Mouse (Mus musculus): ENCODE results near the gene Etfa. TPM values are rescaled to one million over a fixed set of nuclear protein-coding genes. Genes with fewer than 3 reads are reported as not detected.

The Etfa gene
- polyA plus RNA-seq, 1 experiment from 2014 or later = 190 TPM

DNA sequence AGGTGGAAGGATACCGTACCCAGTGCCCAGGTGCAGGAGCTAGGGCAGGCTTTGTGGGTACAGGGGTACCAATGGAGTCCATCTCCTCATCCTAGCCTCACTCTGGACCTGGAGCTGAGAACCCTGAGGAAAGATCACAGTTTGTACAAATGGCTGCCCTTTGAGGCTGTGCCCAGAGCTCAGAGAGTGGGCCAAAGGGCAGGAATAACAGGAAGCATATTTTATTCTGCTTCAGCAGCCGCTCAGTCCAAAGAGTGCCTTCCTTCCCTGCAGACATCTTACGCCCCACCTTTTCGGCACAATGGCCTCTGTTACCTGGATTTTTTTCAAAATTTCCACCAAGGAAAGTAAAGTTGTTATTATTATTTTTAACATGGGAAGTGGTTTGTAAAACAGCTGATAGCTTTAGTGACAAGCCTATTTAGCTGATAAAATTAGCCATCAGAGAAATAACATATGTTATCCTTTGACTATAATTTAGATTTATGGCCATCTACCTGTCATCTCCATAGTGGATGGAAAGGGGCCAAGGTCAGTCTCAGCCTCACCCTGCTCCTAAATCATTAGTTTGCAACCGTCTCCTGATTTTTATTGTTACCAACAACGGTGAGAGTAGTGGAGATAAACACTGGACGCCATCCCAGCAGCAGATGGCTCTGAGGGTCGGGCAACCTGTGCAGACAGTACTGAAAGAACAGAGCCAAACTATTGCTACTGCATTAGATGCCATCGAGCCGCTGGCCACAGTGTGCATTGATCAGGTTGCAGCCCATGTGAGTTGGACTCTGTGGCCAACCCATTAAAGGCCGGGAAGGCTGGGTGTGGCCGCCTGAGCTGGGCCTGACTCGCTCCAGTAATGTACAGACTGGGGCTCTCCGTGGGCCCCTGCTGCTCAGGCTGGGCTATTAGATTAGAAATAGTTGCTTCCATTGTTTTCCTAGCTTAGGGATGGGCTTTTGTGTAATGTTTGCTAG, 88.3 kb downstream of the Etfa start:
- Histone ChIP-seq H3K27me3 (ENCODE audit: control insufficient read depth, insufficient read depth, low read length) (no peaks in the 10 kb centered on the region), H3K36me3 (ENCODE audit: control insufficient read depth, insufficient read depth, low read length) (no peaks in the 10 kb centered on the region), H3K9ac (ENCODE audit: low read depth, low read length) (no peak overlapping the region), H3K27ac (ENCODE audit: low read depth, low read length) (no peak overlapping the region), H3K9me3 (ENCODE audit: control insufficient read depth, low read length) (no peaks in the 10 kb centered on the region), H3K4me3 (ENCODE audit: low read length) (no peak overlapping the region), H3K4me2 (replicated peaks; ENCODE audit: low read depth, low read length) (no peak overlapping the region), H3K4me1 (ENCODE audit: control insufficient read depth, insufficient read depth, low read length) (no peaks in the 10 kb centered on the region)
- ATAC-seq (ENCODE audit: low FRiP score, low TSS enrichment) = 0 out of 2 replicates have a peak, but pooled peaks have one; percentile 36
- 62% methylated on average over 14 of the region's 14 CpGs for WGBS

DNA sequence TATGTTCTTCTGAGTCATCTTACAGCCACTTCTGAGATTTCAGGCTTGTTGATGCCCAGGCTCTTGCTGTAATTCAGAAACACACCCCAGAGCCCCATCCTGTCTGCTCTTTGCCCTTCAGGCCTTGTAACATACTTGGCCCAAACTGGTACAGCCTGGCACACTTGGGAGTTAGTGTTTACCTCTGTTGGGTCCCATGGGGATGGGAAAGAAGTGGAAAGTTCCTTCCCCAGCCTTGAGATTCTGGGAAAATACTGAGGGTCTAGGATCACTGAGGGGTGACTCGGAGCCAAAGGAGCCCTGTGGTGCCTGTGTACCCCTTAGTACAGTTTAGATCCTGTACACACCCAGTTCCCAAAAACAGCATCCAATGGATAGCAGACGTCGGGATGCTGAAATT, 90.3 kb downstream of the Etfa start:
- Histone ChIP-seq H3K4me3 (ENCODE audit: low read length) (no peak overlapping the region), H3K4me1 (ENCODE audit: control insufficient read depth, insufficient read depth, low read length) (no peaks in the 10 kb centered on the region), H3K4me2 (replicated peaks; ENCODE audit: low read depth, low read length) (no peak overlapping the region), H3K36me3 (ENCODE audit: control insufficient read depth, insufficient read depth, low read length) (no peaks in the 10 kb centered on the region), H3K9ac (ENCODE audit: low read depth, low read length) (no peak overlapping the region), H3K27me3 (ENCODE audit: control insufficient read depth, insufficient read depth, low read length) (no peaks in the 10 kb centered on the region), H3K9me3 (ENCODE audit: control insufficient read depth, low read length) (no peaks in the 10 kb centered on the region), H3K27ac (ENCODE audit: low read depth, low read length) (no peak overlapping the region)
- ATAC-seq (ENCODE audit: low FRiP score, low TSS enrichment) = no peak
- 89% methylated on average over 3 of the region's 3 CpGs for WGBS

DNA sequence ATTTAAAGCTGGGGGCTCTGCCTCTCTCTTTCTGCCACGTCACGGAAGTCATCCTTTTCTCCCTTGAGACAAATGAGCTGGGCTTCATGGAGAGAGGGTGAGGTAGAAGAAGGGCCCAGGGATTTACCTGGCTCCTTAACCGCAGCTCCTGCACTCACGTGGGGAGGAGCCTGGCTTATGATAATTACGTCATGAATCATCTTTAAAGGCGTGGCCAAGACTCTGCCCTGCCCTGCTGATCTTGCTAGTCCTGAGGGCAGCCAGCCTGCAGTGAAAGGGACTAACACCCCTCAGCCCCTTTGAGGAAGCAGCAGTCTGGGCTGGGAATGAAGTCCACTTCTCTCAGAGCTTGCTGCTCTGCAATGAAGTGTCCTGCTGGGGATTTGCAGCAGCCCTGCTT, 100.9 kb downstream of the Etfa start:
- Histone ChIP-seq H3K9ac (ENCODE audit: low read depth, low read length) (no peak overlapping the region), H3K27ac (ENCODE audit: low read depth, low read length) (no peak overlapping the region), H3K4me3 (ENCODE audit: low read length) (no peak overlapping the region), H3K9me3 (ENCODE audit: control insufficient read depth, low read length) (no peaks in the 10 kb centered on the region), H3K27me3 (ENCODE audit: control insufficient read depth, insufficient read depth, low read length) (no peaks in the 10 kb centered on the region), H3K4me1 (ENCODE audit: control insufficient read depth, insufficient read depth, low read length) (peaks cover 21% of the 10 kb centered on the region; the same call in 1 of the 2 replicates), H3K36me3 (ENCODE audit: control insufficient read depth, insufficient read depth, low read length) (no peaks in the 10 kb centered on the region), H3K4me2 (replicated peaks; ENCODE audit: low read depth, low read length) (no peak overlapping the region)
- no peak for ATAC-seq (ENCODE audit: low FRiP score, low TSS enrichment)
- 47% methylated on average over 6 of the region's 6 CpGs for whole genome bisulfite sequencing

DNA sequence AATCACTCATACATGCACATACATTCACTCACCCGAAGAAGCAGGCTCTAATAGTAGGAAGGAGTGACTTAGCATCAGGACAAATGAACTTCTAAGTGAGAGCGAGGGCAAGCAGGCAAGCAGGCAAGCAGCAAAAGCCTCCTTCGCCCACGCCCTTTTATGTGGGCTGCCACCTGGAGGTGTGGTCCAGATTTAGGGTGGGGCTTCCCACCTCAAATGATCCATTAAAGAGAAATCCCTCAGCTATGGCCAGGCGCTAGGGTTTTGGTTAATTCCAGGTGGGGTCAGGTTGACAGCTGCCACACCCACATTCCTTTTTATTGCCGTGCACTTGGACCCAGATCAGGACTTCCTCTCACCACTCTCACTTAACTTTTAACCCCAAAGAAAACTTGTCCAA, 101.6 kb downstream of the Etfa start:
- WGBS = 36% methylated on average over 6 of the region's 6 CpGs
- Histone ChIP-seq H3K27ac (ENCODE audit: low read depth, low read length) (no peak overlapping the region), H3K9me3 (ENCODE audit: control insufficient read depth, low read length) (no peaks in the 10 kb centered on the region), H3K27me3 (ENCODE audit: control insufficient read depth, insufficient read depth, low read length) (no peaks in the 10 kb centered on the region), H3K4me2 (replicated peaks; ENCODE audit: low read depth, low read length) (no peak overlapping the region), H3K4me1 (ENCODE audit: control insufficient read depth, insufficient read depth, low read length) (peaks cover 21% of the 10 kb centered on the region; the same call in 1 of the 2 replicates), H3K9ac (ENCODE audit: low read depth, low read length) (no peak overlapping the region), H3K36me3 (ENCODE audit: control insufficient read depth, insufficient read depth, low read length) (no peaks in the 10 kb centered on the region), H3K4me3 (ENCODE audit: low read length) (no peak overlapping the region)
- no peak for ATAC-seq (ENCODE audit: low FRiP score, low TSS enrichment)

DNA sequence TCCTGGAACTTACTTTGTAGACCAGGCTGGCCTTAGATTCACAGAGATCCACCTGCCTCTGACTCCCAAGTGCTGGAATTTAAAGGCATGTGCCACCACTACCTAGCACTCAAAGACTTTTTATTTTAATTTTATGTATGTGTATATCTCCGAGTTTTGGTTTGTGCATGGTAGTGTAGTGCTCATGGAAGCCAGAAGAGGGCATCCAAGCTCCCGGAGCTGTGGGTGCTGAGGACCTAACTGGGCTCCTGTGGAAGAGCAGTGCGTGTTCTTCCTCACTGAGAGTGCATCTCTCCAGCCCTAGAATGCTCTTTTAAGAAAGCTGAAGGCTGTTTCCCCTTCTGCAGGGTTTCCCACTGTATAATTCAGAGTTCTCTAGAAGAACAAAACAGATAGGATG, 102.2 kb downstream of the Etfa start:
- Histone ChIP-seq H3K4me2 (replicated peaks; ENCODE audit: low read depth, low read length) (no peak overlapping the region), H3K27ac (ENCODE audit: low read depth, low read length) (no peak overlapping the region), H3K36me3 (ENCODE audit: control insufficient read depth, insufficient read depth, low read length) (no peaks in the 10 kb centered on the region), H3K4me3 (ENCODE audit: low read length) (no peak overlapping the region), H3K4me1 (ENCODE audit: control insufficient read depth, insufficient read depth, low read length) (peaks cover 21% of the 10 kb centered on the region; the same call in 1 of the 2 replicates), H3K27me3 (ENCODE audit: control insufficient read depth, insufficient read depth, low read length) (no peaks in the 10 kb centered on the region), H3K9ac (ENCODE audit: low read depth, low read length) (no peak overlapping the region), H3K9me3 (ENCODE audit: control insufficient read depth, low read length) (no peaks in the 10 kb centered on the region)
- 63% methylated on average over 3 of the region's 3 CpGs for WGBS
- no peak for ATAC-seq (ENCODE audit: low FRiP score, low TSS enrichment)

DNA sequence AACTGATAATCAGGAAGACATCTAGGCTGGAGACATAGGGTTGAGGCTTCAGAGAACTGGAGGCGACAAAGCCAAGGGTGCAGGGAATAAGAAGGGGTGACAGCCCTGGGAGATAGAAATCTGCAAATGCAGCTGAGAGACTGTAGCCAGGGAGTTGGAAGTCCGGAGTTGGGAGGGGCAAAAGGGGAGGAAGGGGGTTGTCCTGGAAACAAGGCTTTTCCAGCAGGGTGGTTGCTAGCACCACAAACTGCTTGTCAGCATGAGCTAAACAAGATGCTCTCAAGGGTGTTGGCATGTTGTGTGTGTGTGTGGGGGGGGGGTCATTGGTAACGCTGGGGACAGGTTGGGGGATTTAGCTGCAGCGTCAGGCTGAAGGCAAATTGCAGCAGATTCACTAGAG, 103.2 kb downstream of the Etfa start:
- no peaks in the 10 kb centered on the region for H3K27me3 ChIP-seq (ENCODE audit: control insufficient read depth, insufficient read depth, low read length)
- H3K4me2 ChIP-seq (replicated peaks; ENCODE audit: low read depth, low read length) = no peak overlapping the region
- 41% methylated on average over 4 of the region's 4 CpGs for WGBS
- no peak overlapping the region for H3K27ac ChIP-seq (ENCODE audit: low read depth, low read length)
- ATAC-seq (ENCODE audit: low FRiP score, low TSS enrichment) = no peak
- no peak overlapping the region for H3K9ac ChIP-seq (ENCODE audit: low read depth, low read length)
- no peaks in the 10 kb centered on the region for H3K36me3 ChIP-seq (ENCODE audit: control insufficient read depth, insufficient read depth, low read length)
- no peaks in the 10 kb centered on the region for H3K9me3 ChIP-seq (ENCODE audit: control insufficient read depth, low read length)
- H3K4me3 ChIP-seq (ENCODE audit: low read length) = no peak overlapping the region
- H3K4me1 ChIP-seq (ENCODE audit: control insufficient read depth, insufficient read depth, low read length) = peaks cover 21% of the 10 kb centered on the region; the same call in 1 of the 2 replicates

DNA sequence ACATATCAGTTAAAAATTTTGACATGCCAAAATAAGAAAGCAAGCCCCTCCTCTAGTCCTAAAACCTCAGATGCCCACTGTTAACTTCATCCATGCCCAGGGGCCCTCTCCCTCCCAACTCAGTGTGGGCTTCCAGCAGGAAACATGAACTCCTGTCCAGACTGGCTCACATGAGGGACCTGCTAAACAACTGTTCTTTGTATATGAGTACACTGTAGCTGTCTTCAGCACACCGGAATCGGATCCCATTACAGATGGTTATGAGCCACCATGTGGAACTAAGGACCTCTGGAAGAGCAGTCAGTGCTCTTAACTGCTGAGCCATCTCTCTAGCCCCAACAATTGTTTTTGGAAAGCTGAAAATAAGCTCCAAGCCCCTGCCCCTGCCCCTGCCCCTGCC, 105.3 kb downstream of the Etfa start:
- no peaks in the 10 kb centered on the region for H3K36me3 ChIP-seq (ENCODE audit: control insufficient read depth, insufficient read depth, low read length)
- H3K9me3 ChIP-seq (ENCODE audit: control insufficient read depth, low read length) = no peaks in the 10 kb centered on the region
- H3K4me3 ChIP-seq (ENCODE audit: low read length) = no peak overlapping the region
- H3K27me3 ChIP-seq (ENCODE audit: control insufficient read depth, insufficient read depth, low read length) = no peaks in the 10 kb centered on the region
- 29% methylated on average over 2 of the region's 2 CpGs for WGBS
- no peak overlapping the region for H3K4me2 ChIP-seq (replicated peaks; ENCODE audit: low read depth, low read length)
- peaks cover 30% of the 10 kb centered on the region for H3K4me1 ChIP-seq (ENCODE audit: control insufficient read depth, insufficient read depth, low read length)
- no peak overlapping the region for H3K9ac ChIP-seq (ENCODE audit: low read depth, low read length)
- peak; percentile 60; the same call in 1 of the 2 replicates for ATAC-seq (ENCODE audit: low FRiP score, low TSS enrichment)
- peak overlapping the region; percentile 55; the same call in 1 of the 2 replicates for H3K27ac ChIP-seq (ENCODE audit: low read depth, low read length)

DNA sequence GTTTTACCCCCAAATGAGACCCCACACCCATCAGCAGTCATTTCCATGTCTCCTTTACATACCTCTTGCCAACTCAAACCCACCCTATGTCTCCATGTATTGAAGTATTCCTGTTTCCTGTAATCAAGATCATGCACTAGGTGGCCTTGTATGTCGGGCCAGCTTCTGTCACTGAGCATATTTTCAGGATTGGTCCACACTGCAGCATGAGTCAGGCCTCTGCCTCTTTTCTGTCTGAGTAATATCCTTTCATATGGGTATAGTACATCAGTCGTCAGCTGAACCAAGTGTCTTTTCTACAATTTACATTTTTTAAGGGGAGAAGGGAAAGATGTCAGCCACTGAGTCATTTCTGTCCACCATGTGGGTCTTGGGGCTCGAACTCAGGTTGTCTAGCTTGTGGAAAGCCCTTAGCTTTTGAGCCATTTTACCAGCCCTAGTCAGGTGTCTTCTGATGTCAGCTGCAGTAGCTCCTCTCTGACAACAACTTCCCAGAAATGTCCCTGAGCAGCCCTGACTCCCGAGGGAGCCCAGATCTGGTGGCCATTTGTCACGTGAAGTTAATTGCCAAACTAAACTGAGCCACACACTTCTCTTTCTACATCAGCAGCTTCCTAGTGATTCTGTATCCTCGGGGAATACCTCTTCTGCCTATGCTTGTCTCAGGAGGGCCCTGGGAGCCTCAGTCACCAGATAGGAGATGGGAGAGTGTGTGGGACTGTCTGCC, 106.9 kb downstream of the Etfa start:
- Histone ChIP-seq H3K4me3 (ENCODE audit: low read length) (no peak overlapping the region), H3K9ac (ENCODE audit: low read depth, low read length) (no peak overlapping the region), H3K36me3 (ENCODE audit: control insufficient read depth, insufficient read depth, low read length) (no peaks in the 10 kb centered on the region), H3K27me3 (ENCODE audit: control insufficient read depth, insufficient read depth, low read length) (no peaks in the 10 kb centered on the region), H3K9me3 (ENCODE audit: control insufficient read depth, low read length) (no peaks in the 10 kb centered on the region), H3K4me2 (replicated peaks; ENCODE audit: low read depth, low read length) (no peak overlapping the region), H3K4me1 (ENCODE audit: control insufficient read depth, insufficient read depth, low read length) (peaks cover 28% of the 10 kb centered on the region), H3K27ac (ENCODE audit: low read depth, low read length) (no peak overlapping the region)
- 55% methylated on average over 6 of the region's 6 CpGs for WGBS
- no peak for ATAC-seq (ENCODE audit: low FRiP score, low TSS enrichment)
